Mouse (Mus musculus) megakaryocyte, embryonic 14.5 days (primary cell): Measurements from ENCODE around the gene Lsm12.

Source experiments
- FLI1 ChIP-seq: IDR thresholded peaks from 2 replicates; pipeline ENCODE4 v1.6.1; 2012; ENCODE audit warnings: low read length, inconsistent platforms, mixed read lengths
- GATA1 ChIP-seq: IDR thresholded peaks from 3 replicates; pipeline ENCODE4 v1.6.1; 2012; ENCODE audit warnings: mixed read lengths, low read length, inconsistent platforms, borderline replicate concordance

GRCm38 (mm10) chr11:102224686-102225085 is 39.6 kb upstream of the Lsm12 start:
- TF ChIP-seq GATA1, result no peak
- no peak for TF ChIP-seq FLI1
